Mouse (Mus musculus) MEL (cell line): ENCODE results near the gene Syt9. TPM values are rescaled to one million over a fixed set of nuclear protein-coding genes. Genes with fewer than 3 reads are reported as not detected.

ENCODE experiments used
- DNase-seq: peaks from one replicate; pipeline ENCODE4 v3.0.0; 2011; ENCODE audit warnings: low read depth, low spot score
- H3K27ac ChIP-seq: 2 replicates; pipeline ENCODE4 v1.5.1; 2012; ENCODE audit warnings: low read depth, mild to moderate bottlenecking, control low read depth, low read length, moderate library complexity; ENCODE audit not compliant: control insufficient read depth
- H3K27me3 ChIP-seq, 2 experiments: fragments of 150-350 bp in 1 of 2; sonication (generic) in 1 of 2; 2 replicates each; pipeline ENCODE4 v1.6.1; 2012; ENCODE audit warnings: low read length in 2 of 2, mild to moderate bottlenecking in 2 of 2, improper control_type of control experiment in 1 of 2, moderate library complexity in 1 of 2; ENCODE audit not compliant: insufficient read depth in 2 of 2, control insufficient read depth in 1 of 2
- H3K36me3 ChIP-seq, 2 experiments: 2 replicates each; pipeline ENCODE4 v1.6.1; 2012 to 2014; ENCODE audit warnings: low read length in 2 of 2, improper control_type of control experiment in 1 of 2, inconsistent platforms in 1 of 2, mild to moderate bottlenecking in 1 of 2; ENCODE audit not compliant: insufficient read depth in 2 of 2, control insufficient read depth in 1 of 2
- H3K4me1 ChIP-seq, 2 experiments: fragments of 150-350 bp in 1 of 2; sonication (generic) in 1 of 2; 2 replicates each; pipeline ENCODE4 v1.6.1; 2012; ENCODE audit warnings: low read length in 2 of 2, improper control_type of control experiment in 1 of 2, mild to moderate bottlenecking in 1 of 2; ENCODE audit not compliant: insufficient read depth in 2 of 2, control insufficient read depth in 1 of 2
- H3K4me3 ChIP-seq, 2 experiments: fragments of 150-350 bp in 1 of 2; sonication (generic) in 1 of 2; 2 replicates each; pipeline ENCODE4 v1.5.1; 2012; ENCODE audit warnings: low read depth in 2 of 2, low read length in 2 of 2, mild to moderate bottlenecking in 2 of 2, moderate library complexity in 2 of 2, control low read depth in 1 of 2, improper control_type of control experiment in 1 of 2; ENCODE audit not compliant: control insufficient read depth in 1 of 2, insufficient read depth in 1 of 2
- H3K79me2 ChIP-seq: 2 replicates; pipeline ENCODE4 v1.6.1; 2012; ENCODE audit warnings: mild to moderate bottlenecking, low read length, moderate library complexity; ENCODE audit not compliant: control insufficient read depth, poor library complexity, insufficient read depth
- H3K9ac ChIP-seq: 2 replicates; pipeline ENCODE4 v1.6.1; 2012; ENCODE audit warnings: low read depth, mild to moderate bottlenecking, control low read depth, low read length, moderate library complexity; ENCODE audit not compliant: control insufficient read depth, poor library complexity, severe bottlenecking
- H3K9me3 ChIP-seq: fragments of 150-350 bp; sonication (generic); replicated peaks from 2 replicates; pipeline ENCODE4 v1.6.1; 2012; ENCODE audit warnings: mild to moderate bottlenecking, low read length, improper control_type of control experiment, moderate library complexity; ENCODE audit not compliant: insufficient read depth
- BHLHE40 ChIP-seq: IDR thresholded peaks from 2 replicates; pipeline ENCODE4 v1.6.1; 2012; ENCODE audit warnings: low read depth, mild to moderate bottlenecking, inconsistent platforms, low read length, improper control_type of control experiment, borderline replicate concordance
- CHD1 ChIP-seq: IDR thresholded peaks from 2 replicates; pipeline ENCODE4 v1.6.1; 2012; ENCODE audit warnings: low read depth, mild to moderate bottlenecking, inconsistent platforms, low read length, improper control_type of control experiment
- E2F4 ChIP-seq: IDR thresholded peaks from 2 replicates; pipeline ENCODE4 v1.6.1; 2011; ENCODE audit warnings: low read depth, low read length, improper control_type of control experiment, borderline replicate concordance
- ELF1 ChIP-seq: IDR thresholded peaks from 2 replicates; pipeline ENCODE4 v1.6.1; 2014; ENCODE audit warnings: low read depth, mild to moderate bottlenecking, inconsistent platforms, low read length, improper control_type of control experiment, moderate library complexity
- EP300 ChIP-seq, 2 experiments: IDR thresholded peaks; 2 replicates each; pipeline ENCODE4 v1.6.1; 2011; ENCODE audit warnings: improper control_type of control experiment in 2 of 2, low read length in 2 of 2, low read depth in 1 of 2, mild to moderate bottlenecking in 1 of 2
- HCFC1 ChIP-seq: IDR thresholded peaks from 2 replicates; pipeline ENCODE4 v1.6.1; 2012; ENCODE audit warnings: low read depth, mild to moderate bottlenecking, inconsistent platforms, low read length, improper control_type of control experiment, moderate library complexity
- MXI1 ChIP-seq: IDR thresholded peaks from 2 replicates; pipeline ENCODE4 v1.6.1; 2011; ENCODE audit warnings: mild to moderate bottlenecking, low read depth, low read length, improper control_type of control experiment
- MYB ChIP-seq: IDR thresholded peaks from 2 replicates; pipeline ENCODE4 v1.6.1; 2011; ENCODE audit warnings: mild to moderate bottlenecking, low read depth, low read length, improper control_type of control experiment
- MYC ChIP-seq: IDR thresholded peaks from 2 replicates; pipeline ENCODE4 v1.6.1; 2011; ENCODE audit warnings: low read depth, mild to moderate bottlenecking, low read length, improper control_type of control experiment, moderate library complexity
- RAD21 ChIP-seq: IDR thresholded peaks from 2 replicates; pipeline ENCODE4 v1.6.1; 2011; ENCODE audit warnings: mild to moderate bottlenecking, low read depth, low read length, improper control_type of control experiment
- RCOR1 ChIP-seq: IDR thresholded peaks from 2 replicates; pipeline ENCODE4 v1.6.1; 2012; ENCODE audit warnings: low read depth, mild to moderate bottlenecking, inconsistent platforms, low read length, improper control_type of control experiment
- SIN3A ChIP-seq: IDR thresholded peaks from 2 replicates; pipeline ENCODE4 v1.6.1; 2012; ENCODE audit warnings: low read length, improper control_type of control experiment, inconsistent platforms
- TAL1 ChIP-seq: IDR thresholded peaks from 2 replicates; pipeline ENCODE4 v1.6.1; 2012; ENCODE audit warnings: mild to moderate bottlenecking, inconsistent platforms, low read length, moderate library complexity, mixed read lengths
- TBP ChIP-seq: IDR thresholded peaks from 2 replicates; pipeline ENCODE4 v1.8.0; 2011; ENCODE audit warnings: low read depth, low read length, improper control_type of control experiment
- UBTF ChIP-seq: IDR thresholded peaks from 2 replicates; pipeline ENCODE4 v1.6.1; 2012; ENCODE audit warnings: low read depth, mild to moderate bottlenecking, inconsistent platforms, low read length, improper control_type of control experiment, moderate library complexity, borderline replicate concordance; ENCODE audit not compliant: insufficient read depth
- USF2 ChIP-seq, 2 experiments: IDR thresholded peaks; 2 replicates each; pipeline ENCODE4 v1.6.1; 2011 to 2012; ENCODE audit warnings: improper control_type of control experiment in 2 of 2, low read length in 2 of 2, borderline replicate concordance in 1 of 2, inconsistent platforms in 1 of 2, low read depth in 1 of 2, mild to moderate bottlenecking in 1 of 2; ENCODE audit not compliant: insufficient read depth in 1 of 2
- ZC3H11A ChIP-seq: IDR thresholded peaks from 2 replicates; pipeline ENCODE4 v1.6.1; 2012; ENCODE audit warnings: low read depth, mild to moderate bottlenecking, inconsistent platforms, low read length, improper control_type of control experiment
- ZMIZ1 ChIP-seq: IDR thresholded peaks from 2 replicates; pipeline ENCODE4 v1.6.1; 2012; ENCODE audit warnings: low read depth, mild to moderate bottlenecking, inconsistent platforms, low read length, improper control_type of control experiment, moderate library complexity
- ZNF384 ChIP-seq: IDR thresholded peaks from 2 replicates; pipeline ENCODE4 v1.6.1; 2012; ENCODE audit warnings: low read depth, mild to moderate bottlenecking, inconsistent platforms, low read length, improper control_type of control experiment
- polyA plus RNA-seq, 2 experiments: library from polyadenylated mRNA; stranded (reverse) in 1 of 2; unstranded in 1 of 2; fragments of >175 nt in 1 of 2; fragments of >200 nt in 1 of 2; gene quantifications; 2 replicates each; pipeline versions ENCODE4 v1.2.1 to v1.2.4; 2012; ENCODE audit warnings: low replicate concordance in 2 of 2, low read depth in 1 of 2; ENCODE audit not compliant: insufficient read length in 2 of 2, insufficient read depth in 1 of 2, missing spikeins in 1 of 2
- total RNA-seq: library from RNA; depleted of rRNA; stranded (reverse); fragments of 300-350 nt; gene quantifications from 2 replicates; pipeline ENCODE4 v1.2.3, GENCODE M21; 2012

Gene Syt9
- total and polyA plus RNA-seq, 3 experiments = not detected

DNA sequence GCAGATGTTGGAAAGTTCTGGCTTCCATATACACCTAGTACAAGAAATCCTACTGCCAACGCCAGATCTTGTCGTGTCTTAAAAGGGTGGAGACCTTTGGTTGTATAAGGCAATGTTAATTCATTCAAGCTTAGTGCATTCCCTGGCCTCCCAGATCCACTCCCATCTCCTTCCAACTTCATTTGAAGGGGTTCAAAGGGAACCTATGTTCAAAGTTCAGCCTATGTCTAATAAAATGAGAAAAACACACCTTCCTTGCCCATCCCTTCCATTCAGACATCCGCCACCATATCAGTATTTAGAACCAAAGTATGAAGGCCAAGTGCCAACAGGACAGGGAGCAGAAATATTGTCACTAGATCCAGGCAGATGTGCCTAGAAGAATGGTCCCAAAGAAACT is 177.3 kb downstream of the Syt9 start:
- Histone ChIP-seq H3K9me3 (no peaks in the 10 kb centered on the region), H3K27ac (no peak overlapping the region), H3K79me2 (no peaks in the 10 kb centered on the region), H3K4me3 (no peak overlapping the region), H3K9ac (no peak overlapping the region), H3K27me3 (no peaks in the 10 kb centered on the region), H3K36me3 (no peaks in the 10 kb centered on the region), H3K4me1 (no peaks in the 10 kb centered on the region)
- DNase-seq = no peak
- TF ChIP-seq ZMIZ1 (no peak), CHD1 (no peak)

DNA sequence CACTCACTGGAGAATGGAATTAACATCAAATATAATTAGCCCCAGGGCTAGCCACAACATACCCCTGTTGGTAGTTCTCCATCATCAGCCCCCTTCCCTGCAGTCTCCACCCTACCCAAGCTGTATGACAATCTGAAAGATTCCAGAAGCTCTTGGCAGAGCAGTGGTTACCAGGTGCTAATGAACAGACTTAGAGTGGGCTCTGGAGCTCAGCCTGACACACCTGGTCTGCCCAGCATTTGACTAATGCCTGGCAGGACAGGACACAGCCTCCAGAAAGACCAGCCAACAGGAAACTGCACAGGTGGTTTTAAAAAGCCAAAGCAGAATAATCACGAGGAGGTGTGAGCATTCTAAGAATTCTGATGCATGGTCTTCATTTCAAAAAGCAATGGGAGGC is 182.9 kb downstream of the Syt9 start:
- Histone ChIP-seq H3K79me2 (no peaks in the 10 kb centered on the region), H3K27ac (no peak overlapping the region), H3K9me3 (no peaks in the 10 kb centered on the region), H3K9ac (no peak overlapping the region), H3K36me3 (no peaks in the 10 kb centered on the region), H3K4me1 (no peaks in the 10 kb centered on the region), H3K4me3 (no peak overlapping the region), H3K27me3 (no peaks in the 10 kb centered on the region)
- TF ChIP-seq RCOR1 (no peak), ZMIZ1 (no peak), SIN3A (no peak), EP300 (IDR thresholded peaks at IDR 0.05; ENCODE audit: low read depth in 1 of 2, low read length in 2 of 2) (no peak), MYC (no peak), MXI1 (no peak), BHLHE40 (no peak), TBP (no peak), ZNF384 (no peak), MYB (no peak), E2F4 (no peak), USF2 (IDR thresholded peaks at IDR 0.05; ENCODE audit: borderline replicate concordance in 1 of 2, insufficient read depth in 1 of 2, low read depth in 1 of 2, low read length in 2 of 2) (no peak), ZC3H11A (no peak), RAD21 (no peak), UBTF (no peak), ELF1 (no peak), TAL1 (no peak), HCFC1 (no peak)
- DNase-seq = no peak
